Mouse (Mus musculus): ENCODE data around the gene Angptl2. TPM values are rescaled to one million over a fixed set of nuclear protein-coding genes. Genes with fewer than 3 reads are reported as not detected.

The Angptl2 gene
- 13.1 and 15.1 TPM in 2 replicates for polyA plus RNA-seq (2012; ENCODE audit: insufficient read depth, insufficient read length, missing spikeins)

- no peak for TF ChIP-seq POLR2A (IDR thresholded peaks at IDR 0.05; ENCODE audit: borderline replicate concordance, low read depth, low read length)
- TF ChIP-seq CTCF (IDR thresholded peaks at IDR 0.05; ENCODE audit: low read depth, low read length): no peak
- H3K4me1 ChIP-seq (ENCODE audit: control insufficient read depth, insufficient read depth, low read length): peaks cover 19% of the 10 kb centered on the region
- H3K4me3 ChIP-seq (ENCODE audit: insufficient read depth, low read length): peak within 1 kb of the TSS; percentile 38
- H3K27ac ChIP-seq (ENCODE audit: insufficient read depth, low read depth, low read length): no peak within 1 kb of the TSS
Observed at GRCm38 (mm10) chr2:33215700-33216509, at the start of gene Angptl2. Angptl2 (plus strand) TSS chr2:33216069.

- Histone ChIP-seq H3K4me3 (ENCODE audit: insufficient read depth, low read length) (no peak overlapping the region), H3K27ac (ENCODE audit: insufficient read depth, low read depth, low read length) (no peak overlapping the region), H3K4me1 (ENCODE audit: control insufficient read depth, insufficient read depth, low read length) (peaks cover 4% of the 10 kb centered on the region)
- TF ChIP-seq POLR2A (IDR thresholded peaks at IDR 0.05; ENCODE audit: borderline replicate concordance, low read depth, low read length): no peak
- TF ChIP-seq CTCF (IDR thresholded peaks at IDR 0.05; ENCODE audit: low read depth, low read length): no peak
Observed at GRCm38 (mm10) chr2:33167060-33167459, 48.8 kb upstream of the Angptl2 start.

- TF ChIP-seq CTCF (IDR thresholded peaks at IDR 0.05; ENCODE audit: low read depth, low read length) (no peak), POLR2A (IDR thresholded peaks at IDR 0.05; ENCODE audit: borderline replicate concordance, low read depth, low read length) (no peak)
- Histone ChIP-seq H3K4me1 (ENCODE audit: control insufficient read depth, insufficient read depth, low read length) (peaks cover 12% of the 10 kb centered on the region), H3K4me3 (ENCODE audit: insufficient read depth, low read length) (no peak overlapping the region), H3K27ac (ENCODE audit: insufficient read depth, low read depth, low read length) (no peak overlapping the region)
Observed at GRCm38 (mm10) chr2:33169445-33169844, 46.4 kb upstream of the Angptl2 start.

- H3K27ac ChIP-seq (ENCODE audit: insufficient read depth, low read depth, low read length): no peak overlapping the region
- peaks cover 15% of the 10 kb centered on the region for H3K4me1 ChIP-seq (ENCODE audit: control insufficient read depth, insufficient read depth, low read length)
- TF ChIP-seq CTCF (IDR thresholded peaks at IDR 0.05; ENCODE audit: low read depth, low read length) (no peak), POLR2A (IDR thresholded peaks at IDR 0.05; ENCODE audit: borderline replicate concordance, low read depth, low read length) (no peak)
- H3K4me3 ChIP-seq (ENCODE audit: insufficient read depth, low read length): no peak overlapping the region
Observed at GRCm38 (mm10) chr2:33170777-33171565, 44.9 kb upstream of the Angptl2 start.

GRCm38 (mm10) chr2:33173126-33173525, 42.7 kb upstream of the Angptl2 start:
- Histone ChIP-seq H3K4me3 (ENCODE audit: insufficient read depth, low read length) (no peak overlapping the region), H3K27ac (ENCODE audit: insufficient read depth, low read depth, low read length) (no peak overlapping the region), H3K4me1 (ENCODE audit: control insufficient read depth, insufficient read depth, low read length) (peaks cover 26% of the 10 kb centered on the region)
- TF ChIP-seq POLR2A (IDR thresholded peaks at IDR 0.05; ENCODE audit: borderline replicate concordance, low read depth, low read length): no peak
- no peak for TF ChIP-seq CTCF (IDR thresholded peaks at IDR 0.05; ENCODE audit: low read depth, low read length)

GRCm38 (mm10) chr2:33173686-33174085, 42.2 kb upstream of the Angptl2 start:
- Histone ChIP-seq H3K4me3 (ENCODE audit: insufficient read depth, low read length) (no peak overlapping the region), H3K27ac (ENCODE audit: insufficient read depth, low read depth, low read length) (no peak overlapping the region), H3K4me1 (ENCODE audit: control insufficient read depth, insufficient read depth, low read length) (peaks cover 28% of the 10 kb centered on the region)
- TF ChIP-seq CTCF (IDR thresholded peaks at IDR 0.05; ENCODE audit: low read depth, low read length): no peak
- no peak for TF ChIP-seq POLR2A (IDR thresholded peaks at IDR 0.05; ENCODE audit: borderline replicate concordance, low read depth, low read length)

GRCm38 (mm10) chr2:33176516-33176915, 39.4 kb upstream of the Angptl2 start:
- no peak overlapping the region; the same call in 1 of the 2 replicates for H3K27ac ChIP-seq (ENCODE audit: insufficient read depth, low read depth, low read length)
- H3K4me3 ChIP-seq (ENCODE audit: insufficient read depth, low read length): no peak overlapping the region
- H3K4me1 ChIP-seq (ENCODE audit: control insufficient read depth, insufficient read depth, low read length): peaks cover 28% of the 10 kb centered on the region
- TF ChIP-seq CTCF (IDR thresholded peaks at IDR 0.05; ENCODE audit: low read depth, low read length) (no peak), POLR2A (IDR thresholded peaks at IDR 0.05; ENCODE audit: borderline replicate concordance, low read depth, low read length) (no peak)

GRCm38 (mm10) chr2:33176921-33177320, 38.9 kb upstream of the Angptl2 start:
- Histone ChIP-seq H3K27ac (ENCODE audit: insufficient read depth, low read depth, low read length) (peak overlapping the region; percentile 19; the same call in 1 of the 2 replicates), H3K4me3 (ENCODE audit: insufficient read depth, low read length) (no peak overlapping the region), H3K4me1 (ENCODE audit: control insufficient read depth, insufficient read depth, low read length) (peaks cover 28% of the 10 kb centered on the region)
- no peak for TF ChIP-seq POLR2A (IDR thresholded peaks at IDR 0.05; ENCODE audit: borderline replicate concordance, low read depth, low read length)
- no peak for TF ChIP-seq CTCF (IDR thresholded peaks at IDR 0.05; ENCODE audit: low read depth, low read length)

- TF ChIP-seq POLR2A (IDR thresholded peaks at IDR 0.05; ENCODE audit: borderline replicate concordance, low read depth, low read length) (no peak), CTCF (IDR thresholded peaks at IDR 0.05; ENCODE audit: low read depth, low read length) (no peak)
- Histone ChIP-seq H3K4me3 (ENCODE audit: insufficient read depth, low read length) (no peak overlapping the region), H3K27ac (ENCODE audit: insufficient read depth, low read depth, low read length) (no peak overlapping the region), H3K4me1 (ENCODE audit: control insufficient read depth, insufficient read depth, low read length) (peaks cover 28% of the 10 kb centered on the region)
Observed at GRCm38 (mm10) chr2:33177443-33178242, 38.2 kb upstream of the Angptl2 start.

All from bone marrow macrophage, adult 2 months (primary cell).